Mouse (Mus musculus) thymus, adult 2 months (tissue): ENCODE measurements around the gene Fam136a.

Experiments used
- CTCF ChIP-seq: fragments of 200-500 bp; IDR thresholded peaks from 2 replicates; pipeline ENCODE4 v1.5.1; 2012; ENCODE audit warnings: mild to moderate bottlenecking, control low read depth, low read length, moderate library complexity, borderline replicate concordance; ENCODE audit not compliant: control insufficient read depth, poor library complexity, insufficient read depth; ENCODE audit errors: extremely low read depth
- POLR2A ChIP-seq: fragments of 200-500 bp; IDR thresholded peaks from 2 replicates; pipeline ENCODE4 v1.6.1; 2012; ENCODE audit warnings: mild to moderate bottlenecking, low read length, control low read depth, moderate library complexity; ENCODE audit not compliant: control insufficient read depth, poor library complexity, insufficient read depth; ENCODE audit errors: extremely low read depth

DNA sequence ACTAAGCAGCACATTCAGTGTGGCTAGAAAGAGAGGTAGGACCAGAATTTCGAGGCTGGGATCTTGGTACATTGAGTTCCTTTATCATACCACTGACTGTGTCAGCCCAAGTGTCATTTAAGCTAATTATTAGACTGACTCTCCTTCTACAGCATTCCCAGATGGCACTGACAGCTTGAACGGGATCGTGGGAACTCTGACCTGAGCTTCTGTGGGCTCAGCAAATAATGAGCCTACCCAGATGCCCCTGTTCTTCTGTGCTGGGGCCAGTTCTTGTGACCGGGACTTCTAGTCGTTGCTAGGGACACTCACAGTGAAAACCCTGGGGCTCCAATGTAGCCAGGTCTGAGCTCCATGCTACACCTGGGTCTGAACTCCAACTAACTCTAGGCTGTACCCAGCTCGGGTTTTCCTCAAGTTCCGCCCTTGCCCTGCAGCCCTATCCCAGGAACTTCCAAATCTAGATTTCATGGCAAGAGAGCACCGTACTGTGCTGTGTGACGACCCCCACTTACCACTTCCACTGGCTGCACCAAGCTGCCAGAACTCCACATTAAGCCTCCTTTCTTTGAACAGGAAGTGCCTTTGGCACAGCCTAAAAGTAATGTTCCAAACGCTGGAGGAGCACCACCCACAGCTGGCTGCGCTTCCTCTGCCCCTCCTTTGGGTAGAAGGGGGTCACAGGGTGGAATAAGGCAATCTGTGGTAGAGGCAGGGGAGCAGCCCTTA lies 30.2 kb upstream of the Fam136a start:
- no peak for TF ChIP-seq POLR2A
- no peak for TF ChIP-seq CTCF
